Comparison of ENCODE assay signal across 8 mouse cellular contexts in genomic region chr15:81845724-81846123, GRCm38 (mm10). TPM values are rescaled to one million over a fixed set of nuclear protein-coding genes. Genes with fewer than 3 reads are reported as not detected.
DNase-seq lines count a peak whose midpoint lies in the region; ATAC-seq and TF ChIP-seq lines count a peak whose summit lies in the region.

No protein-coding gene starts in this region.

- peak; percentile 51; the same call in 1 of the 2 replicates for ATAC-seq in stomach, embryonic 16.5 days (ENCODE audit: insufficient read depth, low FRiP score)
- ATAC-seq in inflammation-experienced regulatory T-cells, adult 6 months = no peak

- TF ChIP-seq CTCF in layer of hippocampus, adult 2 months (conservative IDR thresholded peaks at IDR 0.05) = no peak

- 29% methylated on average over 4 of the region's 4 CpGs for WGBS in stomach, embryonic 16.5 days

- H3K36me3 ChIP-seq in stomach, embryonic 16.5 days (ENCODE audit: control insufficient read depth, insufficient read depth, low read length) = peaks cover 3% of the 10 kb centered on the region

- H3K4me2 ChIP-seq in stomach, embryonic 16.5 days (ENCODE audit: low read depth, low read length) = no peak overlapping the region

- no peak overlapping the region for H3K9ac ChIP-seq in stomach, embryonic 16.5 days (ENCODE audit: low read length)

- H3K4me1 ChIP-seq in stomach, embryonic 16.5 days (ENCODE audit: control insufficient read depth, insufficient read depth, low read length) = no peaks in the 10 kb centered on the region; the same call in 1 of the 2 replicates

- peak; percentile 60 for DNase-seq in urinary bladder, postnatal 14 days (ENCODE audit: low spot score)
- DNase-seq in urinary bladder, postnatal 10 days (ENCODE audit: low spot score) = no peak
- peak; percentile 91 for DNase-seq in gastrocnemius, postnatal 25 days
- DNase-seq in kidney, postnatal 10 days = peak; percentile 63
- DNase-seq in right cerebral cortex, postnatal 25 days = no peak
- DNase-seq in layer of hippocampus, adult 2 months (ENCODE audit: low spot score in 2 of 2) = no peak

- no peak overlapping the region for H3K27ac ChIP-seq in stomach, embryonic 16.5 days (ENCODE audit: low read length)
- no peak overlapping the region; the same call in 1 of the 2 replicates for H3K27ac ChIP-seq in layer of hippocampus, adult 2 months

- no peak overlapping the region for H3K4me3 ChIP-seq in stomach, embryonic 16.5 days (replicated peaks; ENCODE audit: low read length)
- no peak overlapping the region for H3K4me3 ChIP-seq in layer of hippocampus, adult 2 months

- H3K27me3 ChIP-seq in stomach, embryonic 16.5 days (ENCODE audit: control insufficient read depth, insufficient read depth, low read length) = no peaks in the 10 kb centered on the region

- no peaks in the 10 kb centered on the region for H3K9me3 ChIP-seq in stomach, embryonic 16.5 days (replicated peaks; ENCODE audit: control insufficient read depth, low read length)

RNA-seq across cellular contexts. Expression of gene Tob2, which starts 12.9 kb away (rescaled TPM):
- 10 to 100 TPM; 47.4 to 85.8 TPM for total RNA-seq in gastrocnemius, postnatal 25 days (2021)
- polyA plus RNA-seq in stomach, embryonic 16.5 days (2015; fragmentation: Nextera tagmentation; extraction: Ambion mirVana) = 30.0 and 31.7 TPM in 2 replicates
- 10 to 100 TPM; 29.7 to 45.8 (median 34.0) TPM for polyA plus RNA-seq in inflammation-experienced regulatory T-cells, adult 6 months (2017; shearing (Covaris generic))
- total RNA-seq in layer of hippocampus, adult 2 months (2021) = 10 to 100 TPM; 28.6 to 38.4 TPM

RNA-seq across cellular contexts. Expression of gene Phf5a, which starts 26.0 kb away (rescaled TPM):
- total RNA-seq in gastrocnemius, postnatal 25 days (2021) = 10 to 100 TPM; 35.3 to 40.3 TPM
- 112 and 120 TPM in 2 replicates for polyA plus RNA-seq in stomach, embryonic 16.5 days (2015; fragmentation: Nextera tagmentation; extraction: Ambion mirVana)
- 100 to 1,000 TPM in 1 of 3 experiments, 10 to 100 TPM in 2; 79.6 to 117 (median 95.2) TPM for polyA plus RNA-seq in inflammation-experienced regulatory T-cells, adult 6 months (2017; shearing (Covaris generic))
- total RNA-seq in layer of hippocampus, adult 2 months (2021) = 10 to 100 TPM; 33.0 to 36.8 TPM

RNA-seq across cellular contexts. Expression of gene Aco2, which starts 26.4 kb away (rescaled TPM):
- total RNA-seq in gastrocnemius, postnatal 25 days (2021) = 1,000 to 10,000 TPM; 1,158 to 1,247 TPM
- polyA plus RNA-seq in stomach, embryonic 16.5 days (2015; fragmentation: Nextera tagmentation; extraction: Ambion mirVana) = 190 and 200 TPM in 2 replicates
- polyA plus RNA-seq in inflammation-experienced regulatory T-cells, adult 6 months (2017; shearing (Covaris generic)) = 100 to 1,000 TPM in 1 of 3 experiments, 10 to 100 TPM in 2; 83.2 to 115 (median 93.9) TPM
- 100 to 1,000 TPM; 442 to 446 TPM for total RNA-seq in layer of hippocampus, adult 2 months (2021)

RNA-seq across cellular contexts. Expression of gene Tef, which starts 43.5 kb away (rescaled TPM):
- 100 to 1,000 TPM; 113 to 168 TPM for total RNA-seq in gastrocnemius, postnatal 25 days (2021)
- polyA plus RNA-seq in stomach, embryonic 16.5 days (2015; fragmentation: Nextera tagmentation; extraction: Ambion mirVana) = 21.0 and 24.6 TPM in 2 replicates
- polyA plus RNA-seq in inflammation-experienced regulatory T-cells, adult 6 months (2017; shearing (Covaris generic)) = 10 to 100 TPM in 1 of 3 experiments, 1 to 10 TPM in 2; 2.3 to 14.0 (median 8.8) TPM
- total RNA-seq in layer of hippocampus, adult 2 months (2021) = 100 to 1,000 TPM; 273 to 304 TPM

Comparison
In these comparisons a context has a peak if more than half of its experiments do, and no peak if none do; other contexts are left out.
1. DNase-seq: peak in urinary bladder, postnatal 14 days (single experiment), gastrocnemius, postnatal 25 days (single experiment) and kidney, postnatal 10 days (single experiment); none in urinary bladder, postnatal 10 days (single experiment), right cerebral cortex, postnatal 25 days (single experiment) and layer of hippocampus, adult 2 months (0 of 2).